16 mouse cellular contexts compared by ENCODE assay signal in the genomic region with DNA sequence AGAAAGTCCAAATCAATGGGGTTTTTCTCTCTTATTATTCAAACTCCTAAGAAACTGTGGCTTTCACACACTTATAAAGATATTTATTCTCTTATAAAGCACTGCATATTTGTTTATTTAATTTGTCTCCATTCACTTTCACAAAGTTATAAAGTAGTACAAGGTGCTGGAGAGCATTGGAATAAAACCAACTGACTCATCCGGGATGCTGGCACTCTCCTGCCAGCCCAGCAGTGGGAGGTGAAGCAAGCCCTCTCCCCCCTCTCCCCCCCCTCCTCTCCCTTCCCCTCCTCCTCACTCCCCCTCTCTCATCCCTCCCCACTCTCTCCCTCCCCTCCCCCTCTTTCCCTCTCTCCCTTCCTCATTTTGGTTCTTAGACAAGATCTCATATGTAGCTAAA.
"Had no signal": no experiment of that assay in that cellular context is flagged by ENCODE, and none has a peak within 500 bp of the region (broad histone marks: within the 10 kb centered on the region; RNA-seq: fewer than 3 reads in every experiment).

No protein-coding gene starts in this region.

- H3K4me2 ChIP-seq: neural tube, embryonic 13.5 days; neural tube, embryonic 15.5 days; stomach, embryonic 15.5 days had no signal

- H3K4me3 ChIP-seq: neural tube, embryonic 13.5 days; neural tube, embryonic 15.5 days; stomach, embryonic 15.5 days had no signal

- H3K36me3 ChIP-seq: neural tube, embryonic 13.5 days; neural tube, embryonic 15.5 days; stomach, embryonic 15.5 days had no signal

- H3K27me3 ChIP-seq: neural tube, embryonic 13.5 days; neural tube, embryonic 15.5 days; stomach, embryonic 15.5 days had no signal

- H3K9ac ChIP-seq: neural tube, embryonic 13.5 days; neural tube, embryonic 15.5 days; stomach, embryonic 15.5 days had no signal

- DNase-seq: retina, postnatal 1 day; right cerebral cortex, adult 18-20 months; right cerebral cortex, postnatal 14 days; right cerebral cortex, postnatal 25 days; right cerebral cortex, postnatal 4 days; spleen, adult 18-20 months; thymus, adult 18-20 months; thymus, adult 2 months; thymus, postnatal 14 days; thymus, postnatal 25 days; thymus, postnatal 36 days; thymus, postnatal 4 days had no signal

- H3K4me1 ChIP-seq: neural tube, embryonic 13.5 days; neural tube, embryonic 15.5 days; stomach, embryonic 15.5 days had no signal

- H3K27ac ChIP-seq: neural tube, embryonic 13.5 days; neural tube, embryonic 15.5 days; stomach, embryonic 15.5 days; stomach, postnatal 0 days had no signal

- H3K9me3 ChIP-seq: neural tube, embryonic 13.5 days; neural tube, embryonic 15.5 days; stomach, embryonic 15.5 days had no signal
